Mouse (Mus musculus): ENCODE results near the gene Map4k1.

DNA sequence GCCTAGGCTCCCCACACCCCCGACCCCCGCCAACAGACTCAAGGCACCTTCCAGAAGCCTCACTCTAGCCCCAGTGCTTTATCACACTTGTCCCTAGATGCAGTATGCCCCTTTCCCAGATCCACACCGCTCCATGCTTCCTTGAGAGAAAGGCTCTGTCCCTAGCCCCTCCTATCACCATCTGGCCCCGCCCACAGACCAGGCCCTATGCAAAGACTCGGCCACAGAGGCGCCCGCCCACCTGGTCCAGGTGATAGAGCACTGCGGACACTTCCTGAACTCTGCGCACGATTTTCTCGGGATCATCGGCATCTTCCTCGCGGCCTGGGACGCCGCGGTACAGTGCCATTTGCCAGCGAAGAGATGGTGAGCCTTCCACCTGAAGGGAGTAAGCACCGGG, 71.0 kb downstream of the Map4k1 start:
- TF ChIP-seq GATA1 (IDR thresholded peaks at IDR 0.05; ENCODE audit: low read length) (no peak), TAL1 (IDR thresholded peaks at IDR 0.05; ENCODE audit: low read length) (no peak)
